Mouse (Mus musculus): ENCODE measurements around the gene Tom1l2. TPM values are rescaled to one million over a fixed set of nuclear protein-coding genes. Genes with fewer than 3 reads are reported as not detected.

Tom1l2 gene
- polyA plus RNA-seq, 1 experiment from 2014 or later = 74.6 TPM

- no peak overlapping the region for H3K4me2 ChIP-seq (ENCODE audit: low read length)
- H3K4me1 ChIP-seq (ENCODE audit: control insufficient read depth, insufficient read depth, low read length) = no peaks in the 10 kb centered on the region
- H3K9ac ChIP-seq (ENCODE audit: low read depth, low read length) = no peak overlapping the region
- H3K27me3 ChIP-seq (ENCODE audit: control insufficient read depth, insufficient read depth, low read depth, low read length) = no peaks in the 10 kb centered on the region
- no peak overlapping the region for H3K27ac ChIP-seq (ENCODE audit: low read length)
- H3K9me3 ChIP-seq (replicated peaks; ENCODE audit: control insufficient read depth, low read length, poor library complexity, severe bottlenecking) = no peaks in the 10 kb centered on the region
- no peak overlapping the region for H3K4me3 ChIP-seq (ENCODE audit: low read depth, low read length)
- 85% methylated on average over 3 of the region's 3 CpGs for WGBS
- H3K36me3 ChIP-seq (ENCODE audit: control insufficient read depth, insufficient read depth, low read length) = peaks cover 8% of the 10 kb centered on the region
- no peak for ATAC-seq
These were observed 124.2 kb downstream of the Tom1l2 start for GRCm38 (mm10) chr11:60228525-60228924.

GRCm38 (mm10) chr11:60225874-60226273, 126.8 kb downstream of the Tom1l2 start:
- H3K9ac ChIP-seq (ENCODE audit: low read depth, low read length) = no peak overlapping the region
- 65% methylated on average over 1 of the region's 1 CpGs for WGBS
- peaks cover 8% of the 10 kb centered on the region for H3K36me3 ChIP-seq (ENCODE audit: control insufficient read depth, insufficient read depth, low read length)

GRCm38 (mm10) chr11:60224676-60225075, 128.0 kb downstream of the Tom1l2 start:
- no peak overlapping the region for H3K27ac ChIP-seq (ENCODE audit: low read length)
- H3K4me2 ChIP-seq (ENCODE audit: low read length) = no peak overlapping the region
- ATAC-seq = no peak
- H3K36me3 ChIP-seq (ENCODE audit: control insufficient read depth, insufficient read depth, low read length) = peaks cover 5% of the 10 kb centered on the region
- WGBS = 50% methylated on average over 4 of the region's 4 CpGs
- H3K9me3 ChIP-seq (replicated peaks; ENCODE audit: control insufficient read depth, low read length, poor library complexity, severe bottlenecking) = no peaks in the 10 kb centered on the region
- no peaks in the 10 kb centered on the region for H3K27me3 ChIP-seq (ENCODE audit: control insufficient read depth, insufficient read depth, low read depth, low read length)
- H3K9ac ChIP-seq (ENCODE audit: low read depth, low read length) = no peak overlapping the region
- peaks cover 7% of the 10 kb centered on the region for H3K4me1 ChIP-seq (ENCODE audit: control insufficient read depth, insufficient read depth, low read length)
- H3K4me3 ChIP-seq (ENCODE audit: low read depth, low read length) = no peak overlapping the region

More at GRCm38 (mm10) chr11:60225874-60226273, 126.8 kb downstream of the Tom1l2 start:
- no peak for ATAC-seq
- Histone ChIP-seq H3K27ac (ENCODE audit: low read length) (no peak overlapping the region), H3K4me3 (ENCODE audit: low read depth, low read length) (no peak overlapping the region), H3K4me1 (ENCODE audit: control insufficient read depth, insufficient read depth, low read length) (peaks cover 2% of the 10 kb centered on the region), H3K27me3 (ENCODE audit: control insufficient read depth, insufficient read depth, low read depth, low read length) (no peaks in the 10 kb centered on the region), H3K9me3 (replicated peaks; ENCODE audit: control insufficient read depth, low read length, poor library complexity, severe bottlenecking) (no peaks in the 10 kb centered on the region), H3K4me2 (ENCODE audit: low read length) (no peak overlapping the region)

- ATAC-seq = peak; percentile 70
- Histone ChIP-seq H3K4me2 (ENCODE audit: low read length) (peak within 1 kb of the TSS; percentile 73), H3K36me3 (ENCODE audit: control insufficient read depth, insufficient read depth, low read length) (no peaks in the 10 kb centered on the region), H3K27me3 (ENCODE audit: control insufficient read depth, insufficient read depth, low read depth, low read length) (no peaks in the 10 kb centered on the region), H3K9ac (ENCODE audit: low read depth, low read length) (peak within 1 kb of the TSS; percentile 42; the same call in 1 of the 2 replicates), H3K4me3 (ENCODE audit: low read depth, low read length) (peak within 1 kb of the TSS; percentile 31), H3K9me3 (replicated peaks; ENCODE audit: control insufficient read depth, low read length, poor library complexity, severe bottlenecking) (no peaks in the 10 kb centered on the region), H3K27ac (ENCODE audit: low read length) (peak within 1 kb of the TSS; percentile 65), H3K4me1 (ENCODE audit: control insufficient read depth, insufficient read depth, low read length) (peaks cover 12% of the 10 kb centered on the region)
- 8% methylated on average over 46 of the region's 46 CpGs for WGBS
These were observed 130.1 kb downstream of the Tom1l2 start, which contains the start of gene Srebf1 for GRCm38 (mm10) chr11:60222469-60223236. Srebf1 (minus strand) TSS chr11:60222581.

- WGBS = 63% methylated on average over 3 of the region's 3 CpGs
- peak overlapping the region; percentile 31 for H3K4me3 ChIP-seq (ENCODE audit: low read depth, low read length)
- ATAC-seq = no peak
- no peak overlapping the region for H3K27ac ChIP-seq (ENCODE audit: low read length)
- no peaks in the 10 kb centered on the region for H3K27me3 ChIP-seq (ENCODE audit: control insufficient read depth, insufficient read depth, low read depth, low read length)
- no peaks in the 10 kb centered on the region for H3K9me3 ChIP-seq (replicated peaks; ENCODE audit: control insufficient read depth, low read length, poor library complexity, severe bottlenecking)
- H3K9ac ChIP-seq (ENCODE audit: low read depth, low read length) = no peak overlapping the region
- peak overlapping the region; percentile 73 for H3K4me2 ChIP-seq (ENCODE audit: low read length)
- peaks cover 12% of the 10 kb centered on the region for H3K4me1 ChIP-seq (ENCODE audit: control insufficient read depth, insufficient read depth, low read length)
- no peaks in the 10 kb centered on the region for H3K36me3 ChIP-seq (ENCODE audit: control insufficient read depth, insufficient read depth, low read length)
These were observed 130.6 kb downstream of the Tom1l2 start for GRCm38 (mm10) chr11:60222085-60222468.

GRCm38 (mm10) chr11:60221425-60221824, 131.3 kb downstream of the Tom1l2 start:
- ATAC-seq = no peak
- H3K4me2 ChIP-seq (ENCODE audit: low read length) = no peak overlapping the region
- H3K4me3 ChIP-seq (ENCODE audit: low read depth, low read length) = no peak overlapping the region
- no peak overlapping the region for H3K9ac ChIP-seq (ENCODE audit: low read depth, low read length)
- H3K27ac ChIP-seq (ENCODE audit: low read length) = no peak overlapping the region
- H3K27me3 ChIP-seq (ENCODE audit: control insufficient read depth, insufficient read depth, low read depth, low read length) = no peaks in the 10 kb centered on the region
- peaks cover 12% of the 10 kb centered on the region for H3K4me1 ChIP-seq (ENCODE audit: control insufficient read depth, insufficient read depth, low read length)
- no peaks in the 10 kb centered on the region for H3K9me3 ChIP-seq (replicated peaks; ENCODE audit: control insufficient read depth, low read length, poor library complexity, severe bottlenecking)
- no peaks in the 10 kb centered on the region for H3K36me3 ChIP-seq (ENCODE audit: control insufficient read depth, insufficient read depth, low read length)
- WGBS = 91% methylated on average over 6 of the region's 6 CpGs

- Histone ChIP-seq H3K4me3 (ENCODE audit: low read depth, low read length) (peak overlapping the region; percentile 45), H3K27ac (ENCODE audit: low read length) (0 out of 2 replicates have a peak overlapping the region, but pooled peaks have one; percentile 30), H3K27me3 (ENCODE audit: control insufficient read depth, insufficient read depth, low read depth, low read length) (no peaks in the 10 kb centered on the region), H3K9ac (ENCODE audit: low read depth, low read length) (peak overlapping the region; percentile 56), H3K4me2 (ENCODE audit: low read length) (peak overlapping the region; percentile 56), H3K36me3 (ENCODE audit: control insufficient read depth, insufficient read depth, low read length) (no peaks in the 10 kb centered on the region), H3K9me3 (replicated peaks; ENCODE audit: control insufficient read depth, low read length, poor library complexity, severe bottlenecking) (no peaks in the 10 kb centered on the region), H3K4me1 (ENCODE audit: control insufficient read depth, insufficient read depth, low read length) (peaks cover 12% of the 10 kb centered on the region)
- WGBS = under 1% methylated on average over 46 of the region's 46 CpGs
- peak; percentile 68 for ATAC-seq
These were observed 132.4 kb downstream of the Tom1l2 start for GRCm38 (mm10) chr11:60220291-60220804.

- no peaks in the 10 kb centered on the region for H3K9me3 ChIP-seq (replicated peaks; ENCODE audit: control insufficient read depth, low read length, poor library complexity, severe bottlenecking)
- ATAC-seq = no peak
- H3K4me2 ChIP-seq (ENCODE audit: low read length) = peak overlapping the region; percentile 56
- H3K27me3 ChIP-seq (ENCODE audit: control insufficient read depth, insufficient read depth, low read depth, low read length) = no peaks in the 10 kb centered on the region
- H3K9ac ChIP-seq (ENCODE audit: low read depth, low read length) = peak overlapping the region; percentile 56; the same call in 1 of the 2 replicates
- WGBS = 60% methylated on average over 8 of the region's 8 CpGs
- no peak overlapping the region for H3K27ac ChIP-seq (ENCODE audit: low read length)
- peak overlapping the region; percentile 45 for H3K4me3 ChIP-seq (ENCODE audit: low read depth, low read length)
- no peaks in the 10 kb centered on the region for H3K36me3 ChIP-seq (ENCODE audit: control insufficient read depth, insufficient read depth, low read length)
- peaks cover 12% of the 10 kb centered on the region for H3K4me1 ChIP-seq (ENCODE audit: control insufficient read depth, insufficient read depth, low read length)
These were observed 133.1 kb downstream of the Tom1l2 start for GRCm38 (mm10) chr11:60219609-60220008.

- ATAC-seq = no peak
- Histone ChIP-seq H3K4me1 (ENCODE audit: control insufficient read depth, insufficient read depth, low read length) (peaks cover 9% of the 10 kb centered on the region), H3K27ac (ENCODE audit: low read length) (no peak overlapping the region), H3K4me2 (ENCODE audit: low read length) (no peak overlapping the region), H3K9ac (ENCODE audit: low read depth, low read length) (no peak overlapping the region), H3K9me3 (replicated peaks; ENCODE audit: control insufficient read depth, low read length, poor library complexity, severe bottlenecking) (no peaks in the 10 kb centered on the region), H3K36me3 (ENCODE audit: control insufficient read depth, insufficient read depth, low read length) (no peaks in the 10 kb centered on the region), H3K27me3 (ENCODE audit: control insufficient read depth, insufficient read depth, low read depth, low read length) (no peaks in the 10 kb centered on the region), H3K4me3 (ENCODE audit: low read depth, low read length) (no peak overlapping the region)
- 91% methylated on average over 7 of the region's 7 CpGs for WGBS
These were observed 135.2 kb downstream of the Tom1l2 start for GRCm38 (mm10) chr11:60217467-60217866.

All from midbrain, embryonic 16.5 days (tissue).